Mouse (Mus musculus): Measurements from ENCODE around the gene Cdc37. TPM values are rescaled to one million over a fixed set of nuclear protein-coding genes. Genes with fewer than 3 reads are reported as not detected.
A peak's percentile ranks its signal among the peaks of the same experiment; 100 is the strongest.

Gene Cdc37
- total RNA-seq, 2 experiments from 2014 or later, result 120 to 126 TPM

DNA sequence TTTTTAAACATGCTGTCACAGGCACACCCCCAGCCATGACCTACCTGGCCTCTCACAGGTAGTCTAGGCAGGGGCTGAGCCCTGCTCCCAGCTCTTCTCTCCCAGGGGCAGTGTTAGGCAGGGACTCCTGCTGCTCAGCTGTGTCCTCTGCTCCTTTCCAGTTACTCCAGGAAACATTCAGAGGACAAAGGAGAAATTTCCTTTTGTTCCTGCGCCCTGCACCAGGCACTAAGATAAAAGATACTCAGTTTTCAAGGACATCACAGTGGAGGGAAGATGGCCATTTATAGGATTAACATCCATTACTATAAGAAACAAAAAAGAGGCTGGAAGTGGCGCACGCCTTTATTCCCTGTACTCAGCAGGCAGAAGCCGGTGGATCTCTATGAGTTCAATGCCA is 53.8 kb downstream of the Cdc37 start:
- DNase-seq, result no peak

DNA sequence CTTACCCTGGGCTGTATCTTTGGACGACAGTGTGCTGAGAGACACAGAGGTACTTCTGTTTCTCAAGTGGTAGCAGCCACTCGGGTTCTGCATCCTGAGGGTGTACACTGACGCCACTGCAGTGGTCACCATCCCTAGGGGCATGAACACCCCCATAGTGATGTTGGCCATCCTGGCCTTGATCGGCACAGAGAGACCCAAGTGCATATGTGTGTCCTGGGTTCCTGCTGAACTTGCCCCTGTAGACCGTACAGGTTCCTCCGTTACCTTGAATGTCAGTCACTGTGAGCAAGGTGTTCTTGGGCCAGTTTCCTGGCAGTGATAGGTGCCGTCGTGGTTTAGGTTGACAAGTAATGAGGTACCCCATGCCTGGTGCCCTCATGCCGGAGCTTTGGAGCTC is 56.4 kb downstream of the Cdc37 start:
- no peak for DNase-seq

DNA sequence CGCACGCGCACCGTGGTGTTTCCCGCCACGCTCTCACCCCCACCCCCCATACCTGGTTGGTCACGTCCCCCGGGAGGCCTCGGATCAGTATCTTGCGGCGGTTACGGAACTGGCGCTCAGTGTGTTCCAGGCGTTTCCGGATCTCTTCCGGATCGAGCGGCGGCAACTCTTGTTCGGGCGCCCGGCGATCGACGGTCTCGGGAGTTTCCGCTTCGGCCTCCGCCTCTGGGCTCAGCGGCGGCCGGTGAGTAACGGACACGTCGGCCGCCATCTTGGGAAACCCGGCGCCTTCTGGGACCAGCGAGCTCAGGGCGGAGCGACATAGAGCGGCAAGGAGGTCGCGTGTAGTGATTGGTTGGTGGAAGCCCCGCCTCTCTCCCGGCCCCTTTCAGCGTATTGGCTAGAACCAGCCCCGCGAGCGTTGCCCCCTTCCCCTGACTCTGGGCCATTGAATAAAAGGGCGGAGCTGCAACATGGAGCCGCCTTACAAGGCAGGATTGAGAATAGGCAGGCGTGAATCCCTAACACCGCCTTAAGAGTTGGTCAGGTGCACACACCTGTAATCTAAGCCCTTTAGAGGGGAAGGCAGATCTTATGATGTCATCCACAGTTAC is 58.0 kb downstream of the Cdc37 start, which contains the start of the genes Gm38431 and Raver1:
TSS of gene Gm38431 (minus strand) at position 291 of the 614 bp plus-strand sequence.
TSS of gene Raver1 (minus strand) at position 302 of the 614 bp plus-strand sequence.
- DNase-seq, result peak; percentile 98

DNA sequence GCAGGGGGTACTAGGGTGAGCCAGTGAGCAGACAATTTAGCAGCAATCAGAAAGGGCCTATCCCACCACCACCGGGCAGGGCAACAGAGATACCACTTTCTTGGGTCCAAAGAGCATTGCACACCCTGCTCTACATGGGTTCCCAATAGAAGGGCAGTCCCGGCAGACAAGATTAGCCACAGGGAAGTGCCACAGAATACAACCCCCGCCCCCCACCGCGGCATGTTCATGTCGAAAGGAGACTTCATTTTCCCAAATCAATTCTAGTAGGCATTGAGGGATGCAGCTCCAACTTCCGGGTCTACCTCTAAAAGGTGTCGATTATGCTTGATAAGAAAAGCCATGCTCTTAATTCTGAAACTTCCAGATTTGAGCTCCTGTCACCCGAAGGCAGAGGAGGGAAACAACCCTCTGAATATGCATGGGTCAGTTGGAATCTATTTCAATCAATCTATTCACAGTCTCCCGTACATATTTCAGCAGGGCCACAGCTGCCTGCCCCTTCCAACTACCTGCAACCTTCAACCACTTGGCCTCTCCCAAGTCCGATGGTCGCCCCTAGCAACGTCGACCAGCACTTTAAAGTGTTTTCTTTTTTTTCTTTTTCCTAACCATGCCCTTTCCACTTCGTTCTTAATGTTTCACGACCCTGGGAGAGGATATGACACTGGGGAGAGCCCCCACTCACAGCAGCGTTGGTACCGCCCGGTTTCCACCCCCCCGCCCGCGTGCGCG is 58.6 kb downstream of the Cdc37 start:
- no peak for DNase-seq

DNA sequence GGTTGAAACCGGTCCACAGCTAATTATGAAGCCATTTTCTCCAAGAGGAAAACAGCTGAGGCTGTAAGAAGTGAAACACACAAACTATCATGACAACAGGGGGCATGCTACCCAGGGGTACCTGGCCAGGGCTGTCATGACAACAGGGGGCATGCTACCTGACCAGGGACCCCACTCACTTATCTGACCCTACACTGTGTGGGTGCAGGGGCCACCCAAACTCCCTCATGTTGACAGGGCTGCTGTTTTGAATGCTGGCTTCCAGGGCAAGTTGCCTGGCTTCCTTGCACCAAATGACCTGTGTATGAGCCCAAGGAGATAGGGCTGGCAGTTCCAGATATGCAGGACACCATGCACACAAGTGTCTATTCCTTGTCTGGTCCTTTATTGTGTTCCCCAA is 59.2 kb downstream of the Cdc37 start:
- no peak for DNase-seq

DNA sequence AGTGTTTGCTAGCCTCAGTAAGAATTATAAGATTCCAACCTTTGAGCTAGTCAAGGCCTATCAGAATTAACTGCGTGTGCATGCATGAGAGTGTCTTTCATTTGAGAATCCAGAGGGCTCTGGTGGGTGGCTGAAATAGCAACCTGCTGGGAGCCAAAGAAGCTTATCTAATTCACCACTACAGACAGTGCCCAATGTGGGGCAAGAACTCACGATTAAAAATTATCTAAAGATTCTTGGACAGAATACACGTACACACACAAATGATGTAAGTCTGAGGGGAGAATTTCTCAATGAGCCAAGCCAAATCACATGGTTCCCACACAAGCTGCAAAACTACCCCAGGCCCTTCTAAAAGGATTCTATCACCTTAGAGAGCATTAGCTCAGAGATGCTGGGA is 66.5 kb downstream of the Cdc37 start:
- no peak for DNase-seq

Other genes starting within 250 kb of the Cdc37 start
- gene Dnmt1, start 190.1 kb downstream of the Cdc37 start, total RNA-seq (2021), result 10 to 100 TPM in 1 of 2 experiments, 1 to 10 TPM in 1; 6.5 to 10.5 TPM
- 1 to 10 TPM; 2.3 to 3.6 TPM for gene S1pr2, start 173.2 kb downstream of the Cdc37 start, total RNA-seq (2021)
- 10 to 100 TPM; 61.9 to 62.8 TPM for gene Mrpl4, start 147.2 kb downstream of the Cdc37 start, total RNA-seq (2021)
- gene Icam1, start 134.0 kb downstream of the Cdc37 start, total RNA-seq (2021), result 1 to 10 TPM; 1.6 to 3.0 TPM
- gene Icam4, start 120.6 kb downstream of the Cdc37 start, total RNA-seq (2021), result 1 to 10 TPM; 1.0 to 1.6 TPM
- not detected for gene Icam5, start 117.9 kb downstream of the Cdc37 start, total RNA-seq (2021)
- gene Zglp1, start 82.9 kb downstream of the Cdc37 start, total RNA-seq (2021), result not detected
- under 1 TPM in 1 of 2 experiments, not detected in 1; 0.27 TPM for gene Gm49373, start 76.9 kb downstream of the Cdc37 start, total RNA-seq (2021)
- 10 to 100 TPM; 34.7 to 35.4 TPM for gene Fdx1l, start 76.4 kb downstream of the Cdc37 start, total RNA-seq (2021)
- gene Gm38431, start 58.0 kb downstream of the Cdc37 start, total RNA-seq (2021), result under 1 TPM; 0.35 to 0.67 TPM
- 10 to 100 TPM; 15.2 to 17.0 TPM for gene Raver1, start 58.0 kb downstream of the Cdc37 start, total RNA-seq (2021)
- 1 to 10 TPM; 4.7 to 5.8 TPM for gene Tyk2, start 18.7 kb downstream of the Cdc37 start, total RNA-seq (2021)
- gene Pde4a, start 15.7 kb upstream of the Cdc37 start, total RNA-seq (2021), result 10 to 100 TPM; 44.6 to 46.7 TPM
- gene Keap1, start 89.4 kb upstream of the Cdc37 start, total RNA-seq (2021), result 10 to 100 TPM; 55.0 to 56.3 TPM
- gene S1pr5, start 98.5 kb upstream of the Cdc37 start, total RNA-seq (2021), result under 1 TPM; 0.13 to 0.16 TPM
- gene Atg4d, start 115.3 kb upstream of the Cdc37 start, total RNA-seq (2021), result 10 to 100 TPM; 60.5 to 63.9 TPM
- gene Kri1, start 138.0 kb upstream of the Cdc37 start, total RNA-seq (2021), result 1 to 10 TPM; 8.3 to 8.5 TPM
- gene Cdkn2d, start 141.4 kb upstream of the Cdc37 start, total RNA-seq (2021), result 1 to 10 TPM; 7.4 to 9.1 TPM
- gene Ap1m2, start 162.4 kb upstream of the Cdc37 start, total RNA-seq (2021), result not detected
- gene Slc44a2, start 170.7 kb upstream of the Cdc37 start, total RNA-seq (2021), result 100 to 1,000 TPM; 117 to 128 TPM
- gene Ilf3, start 217.9 kb upstream of the Cdc37 start, total RNA-seq (2021), result 10 to 100 TPM; 17.9 to 19.2 TPM

Data from gastrocnemius, postnatal 25 days (tissue).